Mouse (Mus musculus) intestine, embryonic 14.5 days (tissue): ENCODE data around the gene Stk10. TPM values are rescaled to one million over a fixed set of nuclear protein-coding genes. Genes with fewer than 3 reads are reported as not detected.

Experiments used
- ATAC-seq: fragments of 200-750 bp; cut with Nextera tagmentation; replicated peaks from 2 replicates; pipeline ENCODE4 v1.8.0; 2017; ENCODE audit warnings: low read depth, moderate number of reproducible peaks, moderate TSS enrichment, moderate library complexity; ENCODE audit not compliant: low FRiP score, low TSS enrichment
- DNase-seq: peaks from one replicate; pipeline ENCODE4 v3.0.0-alpha.2; 2018; ENCODE audit warnings: low spot score
- H3K27ac ChIP-seq: fragments of 300-500 bp; sonication (generic); 2 replicates; pipeline ENCODE4 v1.5.1; 2014; ENCODE audit warnings: low read depth, mild to moderate bottlenecking, control low read depth
- H3K27me3 ChIP-seq: fragments of 300-500 bp; sonication (generic); replicated peaks from 2 replicates; pipeline ENCODE4 v1.6.1; 2014; ENCODE audit warnings: low read length, control low read depth; ENCODE audit not compliant: control insufficient read depth, insufficient read depth
- H3K36me3 ChIP-seq: fragments of 300-500 bp; sonication (generic); 2 replicates; pipeline ENCODE4 v1.6.1; 2014; ENCODE audit warnings: low read length, control low read depth; ENCODE audit not compliant: control insufficient read depth, insufficient read depth
- H3K4me1 ChIP-seq: fragments of 300-500 bp; sonication (generic); replicated peaks from 2 replicates; pipeline ENCODE4 v1.6.1; 2014; ENCODE audit warnings: low read length, control low read depth, mixed read lengths; ENCODE audit not compliant: control insufficient read depth, insufficient read depth
- H3K4me2 ChIP-seq: fragments of 300-500 bp; sonication (generic); 2 replicates; pipeline ENCODE4 v1.6.1; 2014; ENCODE audit warnings: low read length
- H3K4me3 ChIP-seq: fragments of 300-500 bp; sonication (generic); 2 replicates; pipeline ENCODE4 v1.5.1; 2014; ENCODE audit warnings: low read depth, low read length, control low read depth, mixed read lengths
- H3K9ac ChIP-seq: fragments of 300-500 bp; sonication (generic); 2 replicates; pipeline ENCODE4 v1.6.1; 2014; ENCODE audit warnings: mild to moderate bottlenecking, low read length
- H3K9me3 ChIP-seq: fragments of 300-500 bp; sonication (generic); 2 replicates; pipeline ENCODE4 v1.6.1; 2016; ENCODE audit warnings: low read length, control low read depth; ENCODE audit not compliant: control insufficient read depth
- WGBS: fragments of 180-500 bp; shearing (Covaris S2); extraction: QIAGEN DNeasy Blood & Tissue Kit; methylation state at CpG from one replicate; pipeline ENCODE4 v1.1.7; 2014; 5-methylcytosine and 5-hydroxymethylcytosine counted together
- polyA plus RNA-seq: library from polyadenylated mRNA; unstranded; fragments of >200 nt; fragmentation: Nextera tagmentation; extraction: Ambion mirVana; gene quantifications from 2 replicates; pipeline ENCODE4 v1.2.1, GENCODE M21; 2014

Stk10 gene
- polyA plus RNA-seq, 1 experiment from 2014 or later, result 3.0 TPM

GRCm38 (mm10) chr11:32640617-32641016 is 107.5 kb downstream of the Stk10 start:
- Histone ChIP-seq H3K27ac (no peak overlapping the region), H3K9ac (no peak overlapping the region), H3K27me3 (no peaks in the 10 kb centered on the region), H3K4me3 (no peak overlapping the region), H3K9me3 (no peaks in the 10 kb centered on the region), H3K4me2 (no peak overlapping the region), H3K4me1 (peaks cover 13% of the 10 kb centered on the region), H3K36me3 (no peaks in the 10 kb centered on the region)
- no peak for DNase-seq
- no peak for ATAC-seq
- 88% methylated on average over 4 of the region's 4 CpGs for WGBS

DNA sequence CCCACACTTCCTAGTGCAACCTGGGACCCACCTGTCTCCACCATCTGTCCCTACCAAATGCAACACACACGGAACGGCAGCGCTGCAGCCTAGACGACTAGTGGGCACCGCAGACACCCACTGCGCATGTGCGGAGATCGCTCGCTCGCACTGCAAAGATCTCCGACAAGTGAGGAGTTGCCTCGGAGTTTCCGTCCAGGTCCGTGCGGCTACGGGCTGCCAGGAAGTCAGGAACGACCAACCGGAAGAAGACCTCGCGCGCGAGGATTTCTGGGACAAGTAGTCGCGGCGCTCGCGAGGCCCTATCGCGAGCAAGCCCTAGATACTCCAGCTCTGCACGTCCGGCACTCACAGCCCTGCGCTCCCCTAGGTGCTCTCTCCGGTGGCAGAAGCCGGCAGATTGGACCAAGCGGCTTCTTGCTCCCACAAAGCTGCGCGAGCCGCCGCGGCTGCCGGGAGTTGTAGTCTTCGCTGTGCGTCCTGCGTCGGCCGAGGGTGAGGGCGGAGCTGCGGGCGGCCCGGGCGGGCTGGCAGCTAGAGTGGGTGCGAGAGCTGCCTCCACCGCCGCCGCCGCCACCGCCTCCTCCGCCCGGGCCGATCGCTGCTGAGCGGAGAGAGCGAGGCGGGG is 109.3 kb downstream of the Stk10 start, which contains the start of gene Fbxw11:
Gene Fbxw11 (plus strand): TSS at position 476 of the 628 bp plus-strand sequence.
- H3K4me3 ChIP-seq, result peak within 1 kb of the TSS; percentile 57
- ATAC-seq, result peak; percentile 94
- H3K27me3 ChIP-seq, result no peaks in the 10 kb centered on the region
- WGBS, result under 1% methylated on average over 63 of the region's 64 CpGs
- peaks cover 13% of the 10 kb centered on the region for H3K4me1 ChIP-seq
- no peaks in the 10 kb centered on the region for H3K9me3 ChIP-seq
- DNase-seq, result peak; percentile 96
- H3K36me3 ChIP-seq, result no peaks in the 10 kb centered on the region
- H3K4me2 ChIP-seq, result peak within 1 kb of the TSS; percentile 96
- peak within 1 kb of the TSS; percentile 98 for H3K27ac ChIP-seq
- H3K9ac ChIP-seq, result peak within 1 kb of the TSS; percentile 96

DNA sequence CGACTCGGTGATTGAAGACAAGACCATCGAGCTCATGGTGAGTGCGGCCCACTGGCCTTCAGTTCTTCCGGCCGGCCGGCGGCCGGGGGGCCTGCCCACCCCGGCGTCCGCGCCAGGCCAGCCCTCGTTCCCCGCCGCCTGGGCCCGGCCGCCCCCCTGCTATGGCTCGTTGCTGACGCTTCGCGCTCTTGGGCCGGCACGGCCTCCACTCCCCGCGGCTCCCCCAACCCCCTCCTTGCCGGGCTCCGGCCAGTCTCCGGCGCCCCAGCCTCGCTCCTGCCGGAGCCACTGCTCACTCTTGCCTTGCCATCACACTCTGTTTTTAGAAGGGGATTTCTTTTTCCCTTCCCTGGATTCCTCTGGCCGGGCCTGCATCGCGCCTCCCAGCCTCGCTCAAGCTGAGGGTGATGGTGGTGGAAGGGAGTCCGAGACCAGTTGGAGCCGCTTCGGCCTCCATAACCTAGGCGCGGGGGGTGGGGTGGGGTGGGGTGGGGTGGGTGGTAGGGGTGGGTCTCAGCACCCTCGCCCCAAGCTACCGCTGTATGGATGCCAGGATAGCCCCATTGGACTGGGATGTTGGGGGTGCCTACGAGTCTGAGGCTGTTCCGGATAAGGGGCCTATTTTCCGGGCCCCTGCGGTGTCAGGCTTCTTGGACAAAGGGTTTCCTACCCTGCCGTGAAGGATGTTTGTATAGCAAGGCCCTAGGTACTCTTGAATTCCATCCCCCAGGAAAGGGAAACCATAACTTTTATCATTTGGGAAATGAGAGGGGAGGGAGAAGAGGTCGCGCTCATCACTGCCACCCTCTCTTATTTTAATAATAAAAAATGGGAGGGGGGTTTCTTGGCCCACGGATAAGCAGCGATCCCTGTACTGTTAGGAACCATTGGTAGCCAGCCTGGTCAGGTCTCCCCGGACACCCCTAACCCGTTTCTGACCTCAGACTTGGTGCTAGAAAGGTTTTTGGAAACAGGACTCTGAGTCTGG is 110.1 kb downstream of the Stk10 start:
- DNase-seq (peak; percentile 78), ATAC-seq (peak; percentile 72; the same call in 1 of the 2 replicates)

DNA sequence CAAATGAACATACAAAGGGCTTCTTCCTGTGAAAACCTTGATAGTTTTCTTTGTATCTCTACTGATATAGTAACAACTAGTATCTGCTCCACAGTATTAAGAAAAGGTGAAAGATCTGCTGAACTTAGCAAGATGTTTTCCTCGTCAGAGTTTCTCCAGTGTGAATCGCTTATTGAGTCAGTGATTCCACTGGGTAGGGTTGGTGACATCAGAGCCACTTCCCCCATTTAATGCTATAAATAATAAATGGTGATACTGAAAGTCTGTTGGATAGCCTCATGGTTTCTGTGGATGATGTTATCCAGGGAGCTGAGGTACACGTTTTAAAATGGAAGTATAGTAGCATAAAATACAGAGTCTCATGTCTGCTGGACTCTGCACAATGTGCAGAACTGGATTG is 110.9 kb downstream of the Stk10 start:
- Histone ChIP-seq H3K36me3 (no peaks in the 10 kb centered on the region), H3K9me3 (no peaks in the 10 kb centered on the region), H3K4me3 (peak overlapping the region; percentile 57), H3K9ac (peak overlapping the region; percentile 96), H3K4me1 (peaks cover 13% of the 10 kb centered on the region), H3K4me2 (peak overlapping the region; percentile 96), H3K27ac (no peak overlapping the region; the same call in 1 of the 2 replicates), H3K27me3 (no peaks in the 10 kb centered on the region)
- DNase-seq (no peak), ATAC-seq (no peak)
- WGBS, result 27% methylated on average over 3 of the region's 3 CpGs

More for the DNA sequence above, 110.1 kb downstream of the Stk10 start:
- Histone ChIP-seq H3K4me1 (peaks cover 13% of the 10 kb centered on the region), H3K4me2 (peak overlapping the region; percentile 96), H3K36me3 (no peaks in the 10 kb centered on the region), H3K4me3 (peak overlapping the region; percentile 57), H3K27ac (peak overlapping the region; percentile 98), H3K9me3 (no peaks in the 10 kb centered on the region), H3K9ac (peak overlapping the region; percentile 96), H3K27me3 (no peaks in the 10 kb centered on the region)
- WGBS, result under 1% methylated on average over 53 of the region's 54 CpGs

- ATAC-seq (no peak), DNase-seq (no peak)
- H3K4me3 ChIP-seq, result no peak overlapping the region
- no peaks in the 10 kb centered on the region for H3K36me3 ChIP-seq
- no peaks in the 10 kb centered on the region for H3K27me3 ChIP-seq
- H3K4me1 ChIP-seq, result peaks cover 15% of the 10 kb centered on the region; the same call in 1 of the 2 replicates
- H3K9me3 ChIP-seq, result no peaks in the 10 kb centered on the region
- H3K27ac ChIP-seq, result no peak overlapping the region
- WGBS, result 77% methylated on average over 2 of the region's 2 CpGs
- H3K9ac ChIP-seq, result no peak overlapping the region
- H3K4me2 ChIP-seq, result no peak overlapping the region
These were observed 114.2 kb downstream of the Stk10 start for GRCm38 (mm10) chr11:32647265-32647664.

- Histone ChIP-seq H3K27me3 (no peaks in the 10 kb centered on the region), H3K27ac (0 out of 2 replicates have a peak overlapping the region, but pooled peaks have one; percentile 16), H3K4me2 (no peak overlapping the region), H3K4me1 (peaks cover 10% of the 10 kb centered on the region; the same call in 1 of the 2 replicates), H3K4me3 (no peak overlapping the region), H3K9ac (no peak overlapping the region), H3K36me3 (no peaks in the 10 kb centered on the region), H3K9me3 (no peaks in the 10 kb centered on the region)
- ATAC-seq (no peak), DNase-seq (no peak)
These were observed 117.2 kb downstream of the Stk10 start for GRCm38 (mm10) chr11:32650236-32650749.

GRCm38 (mm10) chr11:32650893-32651590 is 117.9 kb downstream of the Stk10 start:
- Histone ChIP-seq H3K27ac (peak overlapping the region; percentile 16; the same call in 1 of the 2 replicates), H3K36me3 (no peaks in the 10 kb centered on the region), H3K9ac (no peak overlapping the region), H3K27me3 (no peaks in the 10 kb centered on the region), H3K4me2 (no peak overlapping the region), H3K4me1 (peaks cover 10% of the 10 kb centered on the region; the same call in 1 of the 2 replicates), H3K9me3 (no peaks in the 10 kb centered on the region), H3K4me3 (no peak overlapping the region)
- peak; percentile 41 for DNase-seq
- no peak for ATAC-seq
- 86% methylated on average over 7 of the region's 7 CpGs for WGBS

GRCm38 (mm10) chr11:32651723-32652122 is 118.6 kb downstream of the Stk10 start:
- WGBS, result 93% methylated on average over 1 of the region's 1 CpGs
- no peak overlapping the region for H3K27ac ChIP-seq
- DNase-seq (peak; percentile 35), ATAC-seq (no peak)
- peaks cover 10% of the 10 kb centered on the region; the same call in 1 of the 2 replicates for H3K4me1 ChIP-seq
- H3K9me3 ChIP-seq, result no peaks in the 10 kb centered on the region
- no peaks in the 10 kb centered on the region for H3K27me3 ChIP-seq
- no peak overlapping the region for H3K4me2 ChIP-seq
- H3K36me3 ChIP-seq, result no peaks in the 10 kb centered on the region
- no peak overlapping the region for H3K4me3 ChIP-seq
- H3K9ac ChIP-seq, result no peak overlapping the region
